Mouse (Mus musculus): ENCODE data around the gene Sbf2.

DNA sequence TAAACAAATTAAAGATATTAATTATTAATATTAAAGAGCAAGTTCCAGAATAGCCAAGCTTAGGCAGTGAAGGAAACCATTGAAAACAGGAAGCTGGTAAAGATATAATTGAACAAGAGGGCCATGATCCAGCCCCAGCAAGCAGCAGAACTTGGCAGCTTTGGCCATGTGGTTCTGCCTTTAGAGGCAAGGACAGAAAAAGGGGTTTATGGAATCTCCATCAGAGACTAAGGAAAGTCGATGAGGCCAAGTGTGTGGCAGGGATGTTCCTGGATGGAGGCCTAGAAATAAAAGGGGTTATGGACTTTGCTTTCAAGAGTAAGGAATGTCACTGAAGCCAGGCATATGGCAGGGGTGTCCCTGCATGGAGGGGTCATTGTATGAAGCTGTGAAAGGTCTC lies 198.4 kb downstream of the Sbf2 start:
- TF ChIP-seq POLR2A (IDR thresholded peaks at IDR 0.05; ENCODE audit: low read depth, low read length) (no peak), CTCF (IDR thresholded peaks at IDR 0.05; ENCODE audit: extremely low read depth, insufficient read depth, insufficient read length, insufficient replicate concordance) (no peak)

Data from spleen, adult 2 months (tissue).